Mouse (Mus musculus): Measurements from ENCODE around the gene Trim14. TPM values are rescaled to one million over a fixed set of nuclear protein-coding genes. Genes with fewer than 3 reads are reported as not detected.

The Trim14 gene
- total and polyA plus RNA-seq, 2 experiments from 2014 or later: 0.75 to 1.8 TPM

GRCm38 (mm10) chr4:46447461-46447860 lies 88.5 kb downstream of the Trim14 start:
- H3K9me3 ChIP-seq (ENCODE audit: low read length): no peaks in the 10 kb centered on the region
- no peak overlapping the region for H3K4me3 ChIP-seq (ENCODE audit: low read depth, low read length)
- ATAC-seq (ENCODE audit: low FRiP score) (no peak), DNase-seq (ENCODE audit: low spot score) (no peak)
- no peaks in the 10 kb centered on the region for H3K4me1 ChIP-seq (ENCODE audit: insufficient read depth, low read length)
- no peaks in the 10 kb centered on the region for H3K36me3 ChIP-seq (ENCODE audit: insufficient read depth, low read length)
- H3K9ac ChIP-seq (replicated peaks; ENCODE audit: low read length, poor library complexity, severe bottlenecking): no peak overlapping the region
- WGBS: 74% methylated on average over 1 of the region's 1 CpGs
- no peaks in the 10 kb centered on the region for H3K27me3 ChIP-seq (ENCODE audit: insufficient read depth, low read length)
- no peak for TF ChIP-seq CTCF (IDR thresholded peaks at IDR 0.05)
- H3K4me2 ChIP-seq (ENCODE audit: low read depth, low read length, poor library complexity, severe bottlenecking): no peak overlapping the region
- no peak overlapping the region for H3K27ac ChIP-seq (ENCODE audit: low read depth, low read length)

GRCm38 (mm10) chr4:46445237-46445945 lies 90.5 kb downstream of the Trim14 start:
- no peak for ATAC-seq (ENCODE audit: low FRiP score)
- no peaks in the 10 kb centered on the region for H3K36me3 ChIP-seq (ENCODE audit: insufficient read depth, low read length)
- no peak overlapping the region for H3K27ac ChIP-seq (ENCODE audit: low read depth, low read length)
- H3K9me3 ChIP-seq (ENCODE audit: low read length): no peaks in the 10 kb centered on the region
- no peaks in the 10 kb centered on the region for H3K27me3 ChIP-seq (ENCODE audit: insufficient read depth, low read length)
- no peak overlapping the region for H3K4me2 ChIP-seq (ENCODE audit: low read depth, low read length, poor library complexity, severe bottlenecking)
- H3K4me3 ChIP-seq (ENCODE audit: low read depth, low read length): no peak overlapping the region
- DNase-seq (ENCODE audit: low spot score): peak; percentile 6
- H3K9ac ChIP-seq (replicated peaks; ENCODE audit: low read length, poor library complexity, severe bottlenecking): no peak overlapping the region
- no peaks in the 10 kb centered on the region for H3K4me1 ChIP-seq (ENCODE audit: insufficient read depth, low read length)
- no peak for TF ChIP-seq CTCF (IDR thresholded peaks at IDR 0.05)
- 51% methylated on average over 9 of the region's 9 CpGs for WGBS

Other genes with a start within 250 kb of the Trim14 start
- not detected in 2 replicates for gene Foxe1, start 192.5 kb downstream of the Trim14 start, total RNA-seq (2014; rRNA removed)
- not detected in 2 replicates for gene Foxe1, start 192.5 kb downstream of the Trim14 start, polyA plus RNA-seq (2015; fragmentation: Nextera tagmentation; extraction: Ambion mirVana)
- 7.8 and 8.8 TPM in 2 replicates for gene Trmo, start 146.7 kb downstream of the Trim14 start, total RNA-seq (2014; rRNA removed)
- gene Trmo, start 146.7 kb downstream of the Trim14 start, polyA plus RNA-seq (2015; fragmentation: Nextera tagmentation; extraction: Ambion mirVana): 4.4 and 5.3 TPM in 2 replicates
- not detected in 2 replicates for gene Hemgn, start 122.6 kb downstream of the Trim14 start, total RNA-seq (2014; rRNA removed)
- gene Hemgn, start 122.6 kb downstream of the Trim14 start, polyA plus RNA-seq (2015; fragmentation: Nextera tagmentation; extraction: Ambion mirVana): not detected in 2 replicates
- gene Anp32b, start 85.2 kb downstream of the Trim14 start, total RNA-seq (2014; rRNA removed): 2.7 and 5.0 TPM in 2 replicates
- 45.8 and 50.5 TPM in 2 replicates for gene Anp32b, start 85.2 kb downstream of the Trim14 start, polyA plus RNA-seq (2015; fragmentation: Nextera tagmentation; extraction: Ambion mirVana)
- gene Nans, start 46.9 kb downstream of the Trim14 start, total RNA-seq (2014; rRNA removed): 92.0 and 94.5 TPM in 2 replicates
- gene Nans, start 46.9 kb downstream of the Trim14 start, polyA plus RNA-seq (2015; fragmentation: Nextera tagmentation; extraction: Ambion mirVana): 56.9 and 59.6 TPM in 2 replicates
- 24.4 and 33.2 TPM in 2 replicates for gene Coro2a, start 66.1 kb upstream of the Trim14 start, total RNA-seq (2014; rRNA removed)
- 7.0 and 7.8 TPM in 2 replicates for gene Coro2a, start 66.1 kb upstream of the Trim14 start, polyA plus RNA-seq (2015; fragmentation: Nextera tagmentation; extraction: Ambion mirVana)
- 0.85 and 1.9 TPM in 2 replicates for gene Tbc1d2, start 114.1 kb upstream of the Trim14 start, total RNA-seq (2014; rRNA removed)
- 0.52 and 0.55 TPM in 2 replicates for gene Tbc1d2, start 114.1 kb upstream of the Trim14 start, polyA plus RNA-seq (2015; fragmentation: Nextera tagmentation; extraction: Ambion mirVana)

Measured in midbrain, postnatal 0 days (tissue).